Mouse (Mus musculus) brown adipose tissue, adult 24 weeks (tissue): ENCODE data around the gene Zfp874a. TPM values are rescaled to one million over a fixed set of nuclear protein-coding genes. Genes with fewer than 3 reads are reported as not detected.
"Not testable (repeated sequence)": the region's sequence is repeated elsewhere in the genome, so short reads cannot be mapped to it uniquely, and the experiment has no call there.

Source experiments
- H3K27ac ChIP-seq: fragments of 200-500 bp; replicated peaks from 2 replicates; pipeline ENCODE4 v1.5.1; 2012; ENCODE audit warnings: low read depth, mild to moderate bottlenecking, low read length
- H3K4me1 ChIP-seq: fragments of 200-500 bp; 2 replicates; pipeline ENCODE4 v1.6.1; 2012; ENCODE audit warnings: low read length, mixed read lengths; ENCODE audit not compliant: control insufficient read depth, insufficient read depth, insufficient read length
- H3K4me3 ChIP-seq: fragments of 200-500 bp; 2 replicates; pipeline ENCODE4 v1.5.1; 2012; ENCODE audit warnings: low read depth, mild to moderate bottlenecking, low read length, moderate library complexity; ENCODE audit not compliant: insufficient read depth
- polyA plus RNA-seq: library from polyadenylated mRNA; stranded (reverse); fragments of >200 nt; gene quantifications from 2 replicates; pipeline ENCODE4 v1.2.4, GENCODE M21; 2012; ENCODE audit not compliant: missing spikeins, insufficient read depth, insufficient read length

The Zfp874a gene
- 9.5 and 15.8 TPM in 2 replicates for polyA plus RNA-seq

GRCm38 (mm10) chr13:67451172-67452020 is at the start of gene Zfp874a:
Gene Zfp874a (minus strand): TSS chr13:67451624.
- peak within 1 kb of the TSS; percentile 86 for H3K4me3 ChIP-seq
- H3K4me1 ChIP-seq, result 0 out of 2 replicates have a peak, but pooled peaks cover 2% of the 10 kb centered on the region
- H3K27ac ChIP-seq, result peak within 1 kb of the TSS; percentile 66

DNA sequence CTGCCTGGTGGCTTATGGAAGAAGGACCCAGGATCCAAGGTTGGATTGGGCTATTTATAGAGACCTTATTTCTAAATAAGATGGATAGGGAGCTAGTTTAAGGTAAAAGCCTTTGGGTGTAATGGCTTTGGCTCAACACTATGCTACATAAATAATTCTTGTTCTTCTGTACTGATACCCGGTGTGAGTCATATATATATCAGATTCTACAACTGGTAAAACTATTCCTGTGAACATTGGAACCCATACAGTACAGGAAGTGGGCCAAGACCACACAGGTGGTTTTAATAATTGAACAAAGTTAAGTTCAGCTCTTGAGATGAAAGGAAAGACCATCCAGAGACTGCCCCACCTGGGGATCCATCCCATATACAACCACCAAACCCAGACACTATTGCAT is 49.5 kb upstream of the Zfp874a start:
- no peak overlapping the region for H3K27ac ChIP-seq
- peaks cover 5% of the 10 kb centered on the region for H3K4me1 ChIP-seq
- H3K4me3 ChIP-seq, result no peak overlapping the region

GRCm38 (mm10) chr13:67500084-67500719 is 48.8 kb upstream of the Zfp874a start, which contains the start of gene Zfp58:
Gene Zfp58 (minus strand): TSS chr13:67500555.
- peaks cover 5% of the 10 kb centered on the region for H3K4me1 ChIP-seq
- H3K4me3 ChIP-seq, result peak within 1 kb of the TSS; percentile 99
- H3K27ac ChIP-seq, result no peak within 1 kb of the TSS; the same call in 1 of the 2 replicates

GRCm38 (mm10) chr13:67495631-67496030 is 44.2 kb upstream of the Zfp874a start:
- H3K4me3 ChIP-seq, result no peak overlapping the region
- H3K27ac ChIP-seq, result no peak overlapping the region
- peaks cover 5% of the 10 kb centered on the region for H3K4me1 ChIP-seq

DNA sequence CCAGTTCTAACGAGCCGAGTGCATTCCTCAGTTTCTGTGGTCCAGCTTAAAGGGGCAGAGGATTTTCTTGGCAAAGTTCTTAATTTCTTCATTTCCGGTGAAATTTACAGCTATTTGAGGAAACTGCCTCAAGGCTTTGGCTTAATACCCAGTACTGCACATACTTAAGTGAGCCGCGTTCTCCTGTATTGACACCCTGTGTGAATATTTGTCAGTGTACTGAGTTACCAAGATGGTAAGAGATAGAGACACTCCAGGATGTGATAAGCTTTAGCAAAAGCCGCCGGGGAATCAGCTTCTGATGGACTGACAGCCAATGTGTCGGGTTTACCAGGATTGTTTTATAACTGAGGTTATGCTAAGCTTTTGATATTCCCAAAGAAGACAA is 33.0 kb upstream of the Zfp874a start:
- H3K27ac ChIP-seq, result peak overlapping the region; percentile 68
- peak overlapping the region; percentile 77 for H3K4me3 ChIP-seq
- H3K4me1 ChIP-seq, result no peaks in the 10 kb centered on the region

- Histone ChIP-seq H3K27ac (peak within 1 kb of the TSS; percentile 80), H3K4me1 (no peaks in the 10 kb centered on the region), H3K4me3 (peak within 1 kb of the TSS; percentile 77)
These were observed 32.4 kb upstream of the Zfp874a start, which contains the start of gene Zfp874b for GRCm38 (mm10) chr13:67483625-67484423. Gene Zfp874b (minus strand): TSS chr13:67484258.

DNA sequence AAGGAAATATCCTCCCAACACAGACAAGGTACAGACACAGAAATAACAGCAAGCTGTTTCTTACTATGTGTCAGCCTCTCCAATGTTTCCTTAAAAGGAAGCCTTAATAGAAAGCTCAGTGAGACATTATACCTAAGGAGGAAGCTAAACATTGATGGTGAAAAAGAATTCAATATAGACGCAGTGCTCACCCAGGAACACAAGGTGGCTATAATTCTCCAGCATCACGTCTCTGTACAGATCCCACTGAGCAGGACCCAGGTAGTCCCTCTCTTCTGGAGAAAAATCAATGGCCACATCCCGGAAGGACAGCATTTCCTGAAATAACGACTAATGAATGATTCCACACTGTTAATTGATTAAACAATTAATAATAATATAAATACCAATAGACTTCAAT is 30.1 kb upstream of the Zfp874a start:
- Histone ChIP-seq H3K4me1 (no peaks in the 10 kb centered on the region), H3K4me3 (no peak overlapping the region), H3K27ac (no peak overlapping the region)

GRCm38 (mm10) chr13:67469274-67469673 is 17.9 kb upstream of the Zfp874a start:
- H3K4me1 ChIP-seq, result no peaks in the 10 kb centered on the region
- no peak overlapping the region for H3K4me3 ChIP-seq
- no peak overlapping the region for H3K27ac ChIP-seq

DNA sequence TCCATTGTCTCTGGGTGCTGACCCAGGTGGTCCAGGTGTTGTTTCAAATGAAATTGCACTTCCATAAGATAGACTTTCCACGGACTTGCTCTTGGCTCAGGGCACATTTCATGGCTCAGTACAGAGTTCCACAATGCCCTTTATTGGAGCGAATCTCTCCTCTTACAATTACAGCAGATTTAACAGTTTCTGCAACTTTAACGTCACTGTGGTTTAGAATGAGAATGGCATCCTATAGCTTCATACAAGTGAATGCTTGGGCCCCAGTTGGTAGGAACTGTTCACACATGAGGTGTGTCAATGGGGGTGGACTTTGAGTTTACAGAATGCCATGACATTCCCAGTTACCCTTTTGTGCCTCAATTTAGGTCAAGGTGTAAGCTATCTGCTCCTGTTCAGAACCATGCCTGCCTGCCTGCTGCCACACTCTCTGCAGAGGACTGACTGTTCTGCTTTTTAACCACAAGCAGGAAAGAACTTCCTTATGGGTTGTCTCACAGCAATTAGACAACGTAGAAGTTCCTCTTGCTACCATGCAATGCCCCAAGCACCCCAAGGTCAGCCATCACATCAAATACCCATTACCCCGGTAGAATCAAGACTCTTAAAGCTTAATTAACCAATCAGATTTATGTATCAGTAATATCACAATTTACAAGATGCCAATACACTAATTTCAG is 12.2 kb upstream of the Zfp874a start:
- not testable (repeated sequence) for H3K4me3 ChIP-seq, H3K4me1 ChIP-seq, H3K27ac ChIP-seq

GRCm38 (mm10) chr13:67452021-67452309 is 541 bp upstream of the Zfp874a start:
- Histone ChIP-seq H3K4me3 (peak overlapping the region; percentile 86), H3K4me1 (0 out of 2 replicates have a peak, but pooled peaks cover 2% of the 10 kb centered on the region), H3K27ac (peak overlapping the region; percentile 66)

GRCm38 (mm10) chr13:67437095-67437494 is 14.3 kb downstream of the Zfp874a start:
- H3K4me1 ChIP-seq, H3K4me3 ChIP-seq, H3K27ac ChIP-seq: not testable (repeated sequence)

GRCm38 (mm10) chr13:67428116-67428515 is 23.3 kb downstream of the Zfp874a start:
- Histone ChIP-seq H3K4me1 (no peaks in the 10 kb centered on the region), H3K27ac (no peak overlapping the region), H3K4me3 (no peak overlapping the region)

GRCm38 (mm10) chr13:67425699-67426098 is 25.7 kb downstream of the Zfp874a start:
- H3K4me1 ChIP-seq, H3K4me3 ChIP-seq, H3K27ac ChIP-seq: not testable (repeated sequence)

- not testable (repeated sequence) for H3K27ac ChIP-seq, H3K4me3 ChIP-seq, H3K4me1 ChIP-seq
These were observed 28.9 kb downstream of the Zfp874a start for GRCm38 (mm10) chr13:67422532-67422931.
